Mouse (Mus musculus): ENCODE measurements around the gene Nbas.

- no peak for TF ChIP-seq POLR2A (IDR thresholded peaks at IDR 0.05; ENCODE audit: insufficient read depth, low read depth, low read length)
- TF ChIP-seq CTCF (IDR thresholded peaks at IDR 0.05; ENCODE audit: insufficient read depth, low read depth, low read length), result no peak
Measured at GRCm38 (mm10) chr12:13602414-13602813, 333.5 kb downstream of the Nbas start.

Measured in olfactory bulb, adult 2 months (tissue).